Mouse (Mus musculus): ENCODE data around the gene Flrt1. TPM values are rescaled to one million over a fixed set of nuclear protein-coding genes. Genes with fewer than 3 reads are reported as not detected.
A peak's percentile ranks its signal among the peaks of the same experiment; 100 is the strongest.
"Not testable (repeated sequence)": the region's sequence is repeated elsewhere in the genome, so short reads cannot be mapped to it uniquely, and the experiment has no call there.

Flrt1 gene
- total and polyA plus RNA-seq, 2 experiments from 2014 or later = 9.9 to 11.9 TPM

- no peak overlapping the region for H3K9ac ChIP-seq (replicated peaks; ENCODE audit: low read length, poor library complexity, severe bottlenecking)
- H3K4me1 ChIP-seq (ENCODE audit: insufficient read depth, low read length) = peaks cover 9% of the 10 kb centered on the region; the same call in 1 of the 2 replicates
- H3K27ac ChIP-seq (ENCODE audit: low read depth, low read length) = no peak overlapping the region
- 26% methylated on average over 15 of the region's 15 CpGs for WGBS
- ATAC-seq (ENCODE audit: low FRiP score) (no peak), DNase-seq (ENCODE audit: low spot score) (no peak)
- no peak overlapping the region for H3K4me3 ChIP-seq (ENCODE audit: low read depth, low read length)
- no peaks in the 10 kb centered on the region for H3K27me3 ChIP-seq (ENCODE audit: insufficient read depth, low read length)
- H3K36me3 ChIP-seq (ENCODE audit: insufficient read depth, low read length) = no peaks in the 10 kb centered on the region
- H3K4me2 ChIP-seq (ENCODE audit: low read depth, low read length, poor library complexity, severe bottlenecking) = no peak overlapping the region
- no peaks in the 10 kb centered on the region for H3K9me3 ChIP-seq (ENCODE audit: low read length)
- no peak for TF ChIP-seq CTCF (IDR thresholded peaks at IDR 0.05)
Measured at GRCm38 (mm10) chr19:7084734-7085133, 20.8 kb downstream of the Flrt1 start.

DNA sequence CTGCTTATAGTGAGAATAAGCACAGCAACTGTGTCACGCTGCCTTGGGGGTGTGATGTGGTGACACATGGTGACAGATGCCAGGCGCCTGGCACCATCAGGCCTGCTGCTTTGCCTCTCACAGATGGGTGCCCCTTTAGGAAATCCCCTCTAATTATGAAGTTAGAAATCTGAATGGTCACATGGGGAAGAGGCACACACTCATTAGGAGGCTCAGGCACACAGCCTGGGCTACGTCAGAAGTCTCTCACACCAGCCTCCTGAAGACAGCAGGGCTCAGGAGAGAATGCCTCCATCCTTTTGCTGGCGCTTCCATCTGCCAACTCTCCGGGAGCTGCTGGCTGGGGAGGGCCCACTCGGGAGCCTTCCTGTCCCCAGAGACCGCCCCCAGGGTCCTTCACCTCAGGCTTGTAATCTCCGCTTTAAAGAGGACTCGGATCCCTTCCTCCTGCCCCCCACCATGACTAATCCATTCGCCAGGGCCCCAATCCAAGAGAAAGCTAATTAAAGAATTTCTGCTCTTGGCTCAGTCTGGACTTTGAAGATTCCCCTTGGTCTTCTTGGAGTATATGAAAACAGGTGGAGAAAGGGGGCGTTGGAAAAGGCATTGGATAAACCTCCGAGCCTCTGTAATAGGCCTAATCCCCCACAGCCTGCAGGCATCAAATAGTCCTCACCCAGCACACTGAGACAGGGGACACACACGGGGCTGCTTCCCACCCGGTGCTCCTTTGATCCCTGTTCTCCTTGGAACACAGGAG, 22.3 kb downstream of the Flrt1 start:
- no peak overlapping the region for H3K27ac ChIP-seq (ENCODE audit: low read depth, low read length)
- ATAC-seq (ENCODE audit: low FRiP score) (peak; percentile 22), DNase-seq (ENCODE audit: low spot score) (peak; percentile 63)
- H3K27me3 ChIP-seq (ENCODE audit: insufficient read depth, low read length) = no peaks in the 10 kb centered on the region
- H3K4me1 ChIP-seq (ENCODE audit: insufficient read depth, low read length) = peaks cover 7% of the 10 kb centered on the region; the same call in 1 of the 2 replicates
- no peaks in the 10 kb centered on the region for H3K9me3 ChIP-seq (ENCODE audit: low read length)
- no peaks in the 10 kb centered on the region for H3K36me3 ChIP-seq (ENCODE audit: insufficient read depth, low read length)
- H3K9ac ChIP-seq (replicated peaks; ENCODE audit: low read length, poor library complexity, severe bottlenecking) = no peak overlapping the region
- no peak for TF ChIP-seq CTCF (IDR thresholded peaks at IDR 0.05)
- H3K4me2 ChIP-seq (ENCODE audit: low read depth, low read length, poor library complexity, severe bottlenecking) = no peak overlapping the region
- H3K4me3 ChIP-seq (ENCODE audit: low read depth, low read length) = no peak overlapping the region
- WGBS = 18% methylated on average over 14 of the region's 14 CpGs

DNA sequence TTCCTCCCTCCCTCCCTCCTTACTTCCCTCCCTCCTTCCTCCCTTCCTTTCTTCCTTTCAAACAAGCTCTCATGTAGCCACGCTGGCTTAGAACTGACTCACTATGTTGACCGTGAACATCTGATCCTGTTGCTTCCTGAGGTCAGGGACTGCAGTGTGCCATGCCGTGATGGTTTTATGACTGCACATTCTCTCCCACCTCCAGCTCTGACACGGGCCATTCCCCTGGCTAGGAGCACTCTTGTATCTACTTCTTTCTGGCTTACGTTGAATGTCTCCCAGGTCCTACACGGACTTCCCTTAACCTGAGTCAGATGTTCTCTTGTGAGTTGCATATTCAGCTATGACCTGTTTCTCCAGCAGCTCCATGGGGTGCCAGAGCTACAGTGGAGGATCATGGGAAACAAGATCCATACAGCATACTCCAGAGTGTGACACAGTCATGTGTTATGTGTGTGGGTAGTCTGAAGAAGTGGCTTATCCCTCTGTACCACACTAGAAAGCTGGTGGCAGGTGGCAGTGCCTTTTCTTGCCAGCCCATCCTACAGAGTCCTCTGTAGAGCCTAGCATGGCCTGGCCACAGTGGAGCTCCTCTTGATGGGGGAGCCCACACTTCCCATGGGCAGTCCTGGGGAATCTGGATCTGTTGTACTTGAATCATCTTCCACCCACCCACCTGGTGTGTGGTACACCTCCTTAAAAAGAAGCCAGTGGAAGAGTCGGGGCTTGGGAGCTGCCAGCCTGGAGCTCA, 23.8 kb downstream of the Flrt1 start:
- H3K36me3 ChIP-seq (ENCODE audit: insufficient read depth, low read length) = no peaks in the 10 kb centered on the region
- peaks cover 7% of the 10 kb centered on the region; the same call in 1 of the 2 replicates for H3K4me1 ChIP-seq (ENCODE audit: insufficient read depth, low read length)
- no peak overlapping the region for H3K4me3 ChIP-seq (ENCODE audit: low read depth, low read length)
- DNase-seq (ENCODE audit: low spot score) = no peak
- H3K27me3 ChIP-seq (ENCODE audit: insufficient read depth, low read length) = no peaks in the 10 kb centered on the region
- no peak for TF ChIP-seq CTCF (IDR thresholded peaks at IDR 0.05)
- H3K9me3 ChIP-seq (ENCODE audit: low read length) = no peaks in the 10 kb centered on the region
- H3K9ac ChIP-seq (replicated peaks; ENCODE audit: low read length, poor library complexity, severe bottlenecking) = no peak overlapping the region
- H3K27ac ChIP-seq (ENCODE audit: low read depth, low read length) = no peak overlapping the region
- no peak for ATAC-seq (ENCODE audit: low FRiP score)
- H3K4me2 ChIP-seq (ENCODE audit: low read depth, low read length, poor library complexity, severe bottlenecking) = no peak overlapping the region
- 80% methylated on average over 7 of the region's 7 CpGs for WGBS

GRCm38 (mm10) chr19:7078271-7078670, 27.3 kb downstream of the Flrt1 start:
- Histone ChIP-seq H3K27me3 (ENCODE audit: insufficient read depth, low read length) (no peaks in the 10 kb centered on the region), H3K4me2 (ENCODE audit: low read depth, low read length, poor library complexity, severe bottlenecking) (no peak overlapping the region), H3K4me1 (ENCODE audit: insufficient read depth, low read length) (peaks cover 7% of the 10 kb centered on the region; the same call in 1 of the 2 replicates), H3K9me3 (ENCODE audit: low read length) (no peaks in the 10 kb centered on the region), H3K4me3 (ENCODE audit: low read depth, low read length) (no peak overlapping the region), H3K9ac (replicated peaks; ENCODE audit: low read length, poor library complexity, severe bottlenecking) (no peak overlapping the region), H3K27ac (ENCODE audit: low read depth, low read length) (no peak overlapping the region), H3K36me3 (ENCODE audit: insufficient read depth, low read length) (no peaks in the 10 kb centered on the region)
- ATAC-seq (ENCODE audit: low FRiP score) = no peak
- WGBS = 87% methylated on average over 7 of the region's 7 CpGs
- no peak for DNase-seq (ENCODE audit: low spot score)
- no peak for TF ChIP-seq CTCF (IDR thresholded peaks at IDR 0.05)

DNA sequence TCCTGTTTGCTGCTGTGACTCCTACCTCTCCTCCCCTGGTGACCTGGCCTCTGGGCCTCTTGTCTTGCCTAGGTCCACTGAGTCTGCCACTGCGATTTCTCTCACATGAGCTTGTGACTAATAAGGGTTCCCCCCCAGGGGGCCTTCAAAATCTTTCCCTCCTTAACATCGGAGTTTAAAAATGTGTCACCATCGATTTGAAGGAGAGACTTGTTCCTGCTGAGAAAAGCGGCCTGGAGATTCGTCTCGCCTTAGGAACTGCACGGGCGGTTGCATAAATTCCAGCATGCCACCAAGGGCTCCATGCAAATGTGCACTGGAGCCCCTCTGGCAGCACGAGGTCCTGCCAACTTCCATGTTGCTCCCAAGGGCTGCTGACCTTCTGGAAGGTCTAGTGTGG, 27.9 kb downstream of the Flrt1 start:
- Histone ChIP-seq H3K9me3 (ENCODE audit: low read length) (no peaks in the 10 kb centered on the region), H3K4me1 (ENCODE audit: insufficient read depth, low read length) (peaks cover 7% of the 10 kb centered on the region; the same call in 1 of the 2 replicates), H3K27me3 (ENCODE audit: insufficient read depth, low read length) (no peaks in the 10 kb centered on the region), H3K36me3 (ENCODE audit: insufficient read depth, low read length) (no peaks in the 10 kb centered on the region), H3K4me2 (ENCODE audit: low read depth, low read length, poor library complexity, severe bottlenecking) (no peak overlapping the region), H3K9ac (replicated peaks; ENCODE audit: low read length, poor library complexity, severe bottlenecking) (no peak overlapping the region), H3K27ac (ENCODE audit: low read depth, low read length) (no peak overlapping the region), H3K4me3 (ENCODE audit: low read depth, low read length) (no peak overlapping the region)
- no peak for ATAC-seq (ENCODE audit: low FRiP score)
- TF ChIP-seq CTCF (IDR thresholded peaks at IDR 0.05) = no peak
- no peak for DNase-seq (ENCODE audit: low spot score)
- 26% methylated on average over 9 of the region's 9 CpGs for WGBS

DNA sequence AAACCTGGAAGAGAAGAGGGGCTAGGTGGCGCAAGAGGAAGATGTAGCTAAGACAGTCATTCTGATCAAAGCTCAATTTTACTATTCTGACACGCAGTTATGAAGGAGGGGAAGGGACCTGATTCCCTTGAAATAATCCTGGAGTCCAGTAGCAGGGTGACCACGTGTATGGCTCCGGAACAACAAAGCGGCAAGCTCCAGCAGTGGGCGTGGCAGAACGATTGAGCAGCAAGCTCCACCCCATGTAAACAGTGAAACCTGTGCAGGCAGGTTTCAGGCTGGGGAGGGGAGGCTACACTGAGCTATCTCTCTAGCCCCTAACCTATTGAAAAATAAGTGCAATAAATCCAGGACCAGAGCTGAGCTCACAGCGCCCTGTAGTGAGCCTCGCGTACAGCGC, 30.2 kb downstream of the Flrt1 start:
- not testable (repeated sequence) for DNase-seq (ENCODE audit: low spot score); H3K27me3 ChIP-seq (ENCODE audit: insufficient read depth, low read length); H3K9me3 ChIP-seq (ENCODE audit: low read length); H3K36me3 ChIP-seq (ENCODE audit: insufficient read depth, low read length); H3K9ac ChIP-seq (replicated peaks; ENCODE audit: low read length, poor library complexity, severe bottlenecking); H3K4me3 ChIP-seq (ENCODE audit: low read depth, low read length); H3K4me1 ChIP-seq (ENCODE audit: insufficient read depth, low read length); H3K27ac ChIP-seq (ENCODE audit: low read depth, low read length); H3K4me2 ChIP-seq (ENCODE audit: low read depth, low read length, poor library complexity, severe bottlenecking); ATAC-seq (ENCODE audit: low FRiP score)
- WGBS = 88% methylated on average over 11 of the region's 11 CpGs
